Mouse (Mus musculus): ENCODE results near the gene Arpc4. TPM values are rescaled to one million over a fixed set of nuclear protein-coding genes. Genes with fewer than 3 reads are reported as not detected.

The Arpc4 gene
- polyA plus RNA-seq, 1 experiment: 156 TPM

- TF ChIP-seq POLR2A (IDR thresholded peaks at IDR 0.05; ENCODE audit: extremely low read depth, insufficient read depth, low read length) (no peak), CTCF (IDR thresholded peaks at IDR 0.05; ENCODE audit: extremely low read depth, insufficient read depth, low read length) (no peak)
- Histone ChIP-seq H3K4me1 (ENCODE audit: control insufficient read depth, insufficient read depth, low read length) (no peaks in the 10 kb centered on the region), H3K4me3 (ENCODE audit: insufficient read depth, low read length) (no peak overlapping the region), H3K27ac (ENCODE audit: insufficient read depth, low read length) (no peak overlapping the region)
These were observed 15.7 kb upstream of the Arpc4 start for GRCm38 (mm10) chr6:113362241-113362640.

GRCm38 (mm10) chr6:113364518-113365135 is 13.3 kb upstream of the Arpc4 start:
- Histone ChIP-seq H3K27ac (ENCODE audit: insufficient read depth, low read length) (no peak overlapping the region), H3K4me1 (ENCODE audit: control insufficient read depth, insufficient read depth, low read length) (no peaks in the 10 kb centered on the region), H3K4me3 (ENCODE audit: insufficient read depth, low read length) (no peak overlapping the region)
- no peak for TF ChIP-seq POLR2A (IDR thresholded peaks at IDR 0.05; ENCODE audit: extremely low read depth, insufficient read depth, low read length)
- no peak for TF ChIP-seq CTCF (IDR thresholded peaks at IDR 0.05; ENCODE audit: extremely low read depth, insufficient read depth, low read length)

GRCm38 (mm10) chr6:113366639-113367038 is 11.3 kb upstream of the Arpc4 start:
- TF ChIP-seq CTCF (IDR thresholded peaks at IDR 0.05; ENCODE audit: extremely low read depth, insufficient read depth, low read length) (no peak), POLR2A (IDR thresholded peaks at IDR 0.05; ENCODE audit: extremely low read depth, insufficient read depth, low read length) (no peak)
- no peak overlapping the region for H3K4me3 ChIP-seq (ENCODE audit: insufficient read depth, low read length)
- no peaks in the 10 kb centered on the region for H3K4me1 ChIP-seq (ENCODE audit: control insufficient read depth, insufficient read depth, low read length)
- H3K27ac ChIP-seq (ENCODE audit: insufficient read depth, low read length): no peak overlapping the region

GRCm38 (mm10) chr6:113367574-113367973 is 10.3 kb upstream of the Arpc4 start:
- TF ChIP-seq POLR2A (IDR thresholded peaks at IDR 0.05; ENCODE audit: extremely low read depth, insufficient read depth, low read length) (no peak), CTCF (IDR thresholded peaks at IDR 0.05; ENCODE audit: extremely low read depth, insufficient read depth, low read length) (no peak)
- no peak overlapping the region for H3K4me3 ChIP-seq (ENCODE audit: insufficient read depth, low read length)
- H3K4me1 ChIP-seq (ENCODE audit: control insufficient read depth, insufficient read depth, low read length): no peaks in the 10 kb centered on the region
- no peak overlapping the region for H3K27ac ChIP-seq (ENCODE audit: insufficient read depth, low read length)

GRCm38 (mm10) chr6:113368124-113368523 is 9.8 kb upstream of the Arpc4 start:
- TF ChIP-seq CTCF (IDR thresholded peaks at IDR 0.05; ENCODE audit: extremely low read depth, insufficient read depth, low read length): no peak
- no peak for TF ChIP-seq POLR2A (IDR thresholded peaks at IDR 0.05; ENCODE audit: extremely low read depth, insufficient read depth, low read length)
- H3K4me1 ChIP-seq (ENCODE audit: control insufficient read depth, insufficient read depth, low read length): no peaks in the 10 kb centered on the region
- no peak overlapping the region for H3K4me3 ChIP-seq (ENCODE audit: insufficient read depth, low read length)
- no peak overlapping the region for H3K27ac ChIP-seq (ENCODE audit: insufficient read depth, low read length)

- TF ChIP-seq CTCF (IDR thresholded peaks at IDR 0.05; ENCODE audit: extremely low read depth, insufficient read depth, low read length) (no peak), POLR2A (IDR thresholded peaks at IDR 0.05; ENCODE audit: extremely low read depth, insufficient read depth, low read length) (no peak)
These were observed 9.3 kb upstream of the Arpc4 start for GRCm38 (mm10) chr6:113368577-113368976.

GRCm38 (mm10) chr6:113370194-113370929 is 7.6 kb upstream of the Arpc4 start:
- Histone ChIP-seq H3K4me1 (ENCODE audit: control insufficient read depth, insufficient read depth, low read length) (no peaks in the 10 kb centered on the region), H3K27ac (ENCODE audit: insufficient read depth, low read length) (no peak overlapping the region), H3K4me3 (ENCODE audit: insufficient read depth, low read length) (no peak overlapping the region)
- TF ChIP-seq CTCF (IDR thresholded peaks at IDR 0.05; ENCODE audit: extremely low read depth, insufficient read depth, low read length) (no peak), POLR2A (IDR thresholded peaks at IDR 0.05; ENCODE audit: extremely low read depth, insufficient read depth, low read length) (no peak)

More at GRCm38 (mm10) chr6:113368577-113368976, 9.3 kb upstream of the Arpc4 start:
- Histone ChIP-seq H3K27ac (ENCODE audit: insufficient read depth, low read length) (no peak overlapping the region), H3K4me3 (ENCODE audit: insufficient read depth, low read length) (no peak overlapping the region), H3K4me1 (ENCODE audit: control insufficient read depth, insufficient read depth, low read length) (no peaks in the 10 kb centered on the region)

- no peak overlapping the region for H3K27ac ChIP-seq (ENCODE audit: insufficient read depth, low read length)
- no peak for TF ChIP-seq CTCF (IDR thresholded peaks at IDR 0.05; ENCODE audit: extremely low read depth, insufficient read depth, low read length)
- TF ChIP-seq POLR2A (IDR thresholded peaks at IDR 0.05; ENCODE audit: extremely low read depth, insufficient read depth, low read length): no peak
These were observed 4.4 kb upstream of the Arpc4 start for GRCm38 (mm10) chr6:113373491-113373890.

GRCm38 (mm10) chr6:113377172-113377495 is 781 bp upstream of the Arpc4 start:
- peaks cover 6% of the 10 kb centered on the region for H3K4me1 ChIP-seq (ENCODE audit: control insufficient read depth, insufficient read depth, low read length)
- peak overlapping the region; percentile 84 for H3K4me3 ChIP-seq (ENCODE audit: insufficient read depth, low read length)
- no peak for TF ChIP-seq CTCF (IDR thresholded peaks at IDR 0.05; ENCODE audit: extremely low read depth, insufficient read depth, low read length)
- no peak for TF ChIP-seq POLR2A (IDR thresholded peaks at IDR 0.05; ENCODE audit: extremely low read depth, insufficient read depth, low read length)
- peak overlapping the region; percentile 86 for H3K27ac ChIP-seq (ENCODE audit: insufficient read depth, low read length)

More at GRCm38 (mm10) chr6:113373491-113373890, 4.4 kb upstream of the Arpc4 start:
- H3K4me1 ChIP-seq (ENCODE audit: control insufficient read depth, insufficient read depth, low read length): peaks cover 3% of the 10 kb centered on the region; the same call in 1 of the 2 replicates
- no peak overlapping the region for H3K4me3 ChIP-seq (ENCODE audit: insufficient read depth, low read length)

- Histone ChIP-seq H3K27ac (ENCODE audit: insufficient read depth, low read length) (no peak overlapping the region), H3K4me1 (ENCODE audit: control insufficient read depth, insufficient read depth, low read length) (peaks cover 6% of the 10 kb centered on the region), H3K4me3 (ENCODE audit: insufficient read depth, low read length) (peak overlapping the region; percentile 84; the same call in 1 of the 2 replicates)
- TF ChIP-seq CTCF (IDR thresholded peaks at IDR 0.05; ENCODE audit: extremely low read depth, insufficient read depth, low read length) (no peak), POLR2A (IDR thresholded peaks at IDR 0.05; ENCODE audit: extremely low read depth, insufficient read depth, low read length) (no peak)
These were observed 1.3 kb downstream of the Arpc4 start for GRCm38 (mm10) chr6:113379246-113379645.
